Mouse (Mus musculus): ENCODE results near the gene Inpp5d. TPM values are rescaled to one million over a fixed set of nuclear protein-coding genes. Genes with fewer than 3 reads are reported as not detected.

Gene Inpp5d
- polyA plus RNA-seq, 1 experiment from 2014 or later: 3.9 TPM

DNA sequence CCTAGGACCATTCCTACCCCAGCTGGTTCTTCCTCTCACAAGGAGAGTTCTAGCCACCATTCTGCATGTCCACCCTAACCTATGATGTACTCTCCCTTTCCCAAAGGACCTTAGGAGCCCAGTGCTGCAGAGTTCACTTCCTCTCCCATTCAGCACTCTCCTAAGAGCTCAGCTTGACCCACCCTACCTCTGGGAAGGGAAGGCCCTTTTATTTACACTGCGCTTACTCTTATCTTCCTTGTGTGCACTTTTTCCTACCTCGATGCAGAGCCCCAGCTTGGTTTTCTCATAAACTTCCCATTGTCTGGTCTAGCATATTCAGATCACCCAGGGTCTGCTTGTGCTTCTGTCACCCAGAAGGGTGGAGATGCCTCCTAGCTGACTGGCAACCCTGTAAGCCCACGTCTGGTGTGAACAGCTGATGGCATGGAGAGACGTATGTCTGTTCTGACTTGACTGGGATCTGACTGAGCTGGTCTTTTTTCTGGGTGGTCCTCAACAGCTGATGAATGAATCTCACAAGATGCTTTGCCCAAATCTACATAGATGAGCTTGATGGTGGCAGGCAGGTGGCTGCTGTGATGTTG is 29.2 kb downstream of the Inpp5d start:
- H3K27me3 ChIP-seq (ENCODE audit: low read depth, poor library complexity, severe bottlenecking): no peaks in the 10 kb centered on the region
- no peaks in the 10 kb centered on the region for H3K9me3 ChIP-seq (replicated peaks)
- WGBS: 79% methylated on average over 4 of the region's 4 CpGs
- H3K4me3 ChIP-seq: no peak overlapping the region
- DNase-seq (ENCODE audit: low spot score): no peak
- peaks cover 9% of the 10 kb centered on the region; the same call in 1 of the 2 replicates for H3K4me1 ChIP-seq
- no peaks in the 10 kb centered on the region for H3K36me3 ChIP-seq
- no peak overlapping the region for H3K27ac ChIP-seq

DNA sequence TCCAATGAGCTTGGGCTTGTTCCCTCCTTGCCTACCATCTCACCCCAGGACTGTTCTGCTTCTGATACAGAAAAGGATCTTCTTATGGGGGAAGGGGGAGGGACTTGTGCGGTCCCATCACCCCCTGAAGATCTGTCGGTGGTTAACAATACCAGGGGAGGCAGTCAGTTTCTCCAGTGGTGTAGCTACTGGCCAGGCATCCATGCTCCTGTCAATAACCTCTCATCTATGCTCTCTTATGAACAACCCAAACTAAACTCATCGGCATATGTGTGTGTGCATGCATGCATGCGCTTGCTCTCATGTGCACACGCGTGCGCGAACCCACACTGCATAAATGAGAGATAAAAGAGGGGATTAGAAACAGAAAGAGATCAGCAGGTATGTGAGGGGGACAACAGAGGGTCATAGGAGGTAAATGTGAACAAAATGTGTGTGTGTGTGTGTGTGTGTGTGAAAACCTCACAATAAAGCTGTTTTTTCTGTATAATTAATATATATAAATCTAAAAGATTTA is 29.9 kb downstream of the Inpp5d start:
- no peak for DNase-seq (ENCODE audit: low spot score)
- peaks cover 9% of the 10 kb centered on the region; the same call in 1 of the 2 replicates for H3K4me1 ChIP-seq
- H3K27me3 ChIP-seq (ENCODE audit: low read depth, poor library complexity, severe bottlenecking): no peaks in the 10 kb centered on the region
- 94% methylated on average over 8 of the region's 8 CpGs for WGBS
- H3K9me3 ChIP-seq (replicated peaks): no peaks in the 10 kb centered on the region
- H3K36me3 ChIP-seq: no peaks in the 10 kb centered on the region
- no peak overlapping the region for H3K27ac ChIP-seq
- H3K4me3 ChIP-seq: no peak overlapping the region

DNA sequence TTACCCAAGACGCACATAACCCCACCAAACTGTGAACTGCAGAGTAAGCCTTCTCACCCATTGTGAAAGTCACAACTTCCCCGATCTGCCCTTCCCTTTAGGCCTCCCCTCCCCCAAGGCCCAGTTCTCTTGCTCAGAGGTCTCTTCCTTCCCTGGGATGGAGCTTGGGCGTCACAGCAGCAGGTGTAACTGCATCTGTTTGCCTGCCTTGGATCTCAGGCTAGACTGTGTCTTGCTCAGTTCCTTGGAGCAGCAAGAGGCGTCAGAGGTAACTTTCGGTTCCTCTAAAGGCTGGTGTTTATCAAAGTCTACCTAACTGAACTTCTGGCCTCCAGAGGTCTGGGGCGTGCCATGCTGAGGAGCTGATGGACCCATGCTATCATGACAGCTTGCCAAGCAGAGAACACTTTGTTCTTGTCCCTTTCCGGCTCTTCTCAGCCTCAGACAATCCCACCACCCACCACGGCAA is 30.5 kb downstream of the Inpp5d start:
- peaks cover 9% of the 10 kb centered on the region; the same call in 1 of the 2 replicates for H3K4me1 ChIP-seq
- H3K9me3 ChIP-seq (replicated peaks): no peaks in the 10 kb centered on the region
- H3K36me3 ChIP-seq: no peaks in the 10 kb centered on the region
- H3K27ac ChIP-seq: no peak overlapping the region
- no peak for DNase-seq (ENCODE audit: low spot score)
- H3K4me3 ChIP-seq: no peak overlapping the region
- no peaks in the 10 kb centered on the region for H3K27me3 ChIP-seq (ENCODE audit: low read depth, poor library complexity, severe bottlenecking)
- WGBS: 82% methylated on average over 8 of the region's 8 CpGs

GRCm38 (mm10) chr1:87651436-87651835 is 31.3 kb downstream of the Inpp5d start:
- WGBS: 88% methylated on average over 1 of the region's 1 CpGs
- H3K4me3 ChIP-seq: no peak overlapping the region
- no peak for DNase-seq (ENCODE audit: low spot score)

DNA sequence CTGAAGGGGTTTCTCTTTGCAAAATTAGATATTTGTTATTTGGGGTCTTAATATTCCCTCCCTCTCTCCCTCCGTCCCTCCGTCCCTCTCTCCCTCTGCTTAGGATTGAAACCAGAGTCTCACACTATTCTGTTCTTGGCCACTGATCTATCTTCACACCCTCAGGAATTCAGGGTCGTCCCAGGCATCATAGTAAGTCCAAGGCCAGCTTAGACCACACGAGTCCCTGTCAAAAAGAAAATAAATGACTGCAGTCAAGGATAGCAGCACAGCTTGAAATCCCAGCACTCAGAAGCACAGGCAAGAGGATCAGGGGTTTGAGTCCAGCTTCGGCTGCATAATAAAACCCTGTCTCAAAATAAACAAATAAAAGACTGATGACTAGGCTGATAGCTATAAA is 35.0 kb downstream of the Inpp5d start:
- H3K4me1 ChIP-seq: peaks cover 16% of the 10 kb centered on the region
- H3K9me3 ChIP-seq (replicated peaks): no peaks in the 10 kb centered on the region
- H3K27ac ChIP-seq: no peak overlapping the region
- no peak overlapping the region for H3K4me3 ChIP-seq
- no peaks in the 10 kb centered on the region for H3K36me3 ChIP-seq
- no peaks in the 10 kb centered on the region for H3K27me3 ChIP-seq (ENCODE audit: low read depth, poor library complexity, severe bottlenecking)
- no peak for DNase-seq (ENCODE audit: low spot score)
- WGBS: 61% methylated on average over 5 of the region's 5 CpGs

More at GRCm38 (mm10) chr1:87651436-87651835, 31.3 kb downstream of the Inpp5d start:
- no peaks in the 10 kb centered on the region for H3K27me3 ChIP-seq (ENCODE audit: low read depth, poor library complexity, severe bottlenecking)
- H3K9me3 ChIP-seq (replicated peaks): no peaks in the 10 kb centered on the region
- H3K4me1 ChIP-seq: peaks cover 9% of the 10 kb centered on the region; the same call in 1 of the 2 replicates
- no peaks in the 10 kb centered on the region for H3K36me3 ChIP-seq
- no peak overlapping the region for H3K27ac ChIP-seq

DNA sequence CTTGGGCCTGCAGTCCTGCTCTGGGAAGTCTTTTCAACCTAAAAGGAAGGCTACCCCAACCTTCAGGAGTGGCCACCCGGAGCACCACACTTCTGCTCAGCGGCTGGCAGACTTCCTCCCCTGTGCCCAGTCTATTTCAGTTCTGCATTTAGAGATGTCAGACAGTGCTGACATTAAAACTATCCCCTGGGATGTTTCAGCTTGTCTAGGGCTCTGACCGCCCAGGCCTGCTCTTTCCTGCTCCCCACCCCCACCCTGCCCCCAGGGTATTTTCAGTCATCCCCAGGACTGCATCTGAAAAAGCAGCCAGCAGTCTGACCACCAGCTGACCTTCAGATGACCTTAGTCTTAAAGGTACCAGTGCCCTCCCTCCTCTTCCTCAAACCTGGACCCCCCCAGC is 38.0 kb downstream of the Inpp5d start:
- DNase-seq (ENCODE audit: low spot score): no peak
- Histone ChIP-seq H3K9me3 (replicated peaks) (no peaks in the 10 kb centered on the region), H3K4me3 (no peak overlapping the region), H3K4me1 (peaks cover 16% of the 10 kb centered on the region), H3K27me3 (ENCODE audit: low read depth, poor library complexity, severe bottlenecking) (no peaks in the 10 kb centered on the region), H3K27ac (no peak overlapping the region), H3K36me3 (no peaks in the 10 kb centered on the region)
- 54% methylated on average over 3 of the region's 3 CpGs for WGBS

DNA sequence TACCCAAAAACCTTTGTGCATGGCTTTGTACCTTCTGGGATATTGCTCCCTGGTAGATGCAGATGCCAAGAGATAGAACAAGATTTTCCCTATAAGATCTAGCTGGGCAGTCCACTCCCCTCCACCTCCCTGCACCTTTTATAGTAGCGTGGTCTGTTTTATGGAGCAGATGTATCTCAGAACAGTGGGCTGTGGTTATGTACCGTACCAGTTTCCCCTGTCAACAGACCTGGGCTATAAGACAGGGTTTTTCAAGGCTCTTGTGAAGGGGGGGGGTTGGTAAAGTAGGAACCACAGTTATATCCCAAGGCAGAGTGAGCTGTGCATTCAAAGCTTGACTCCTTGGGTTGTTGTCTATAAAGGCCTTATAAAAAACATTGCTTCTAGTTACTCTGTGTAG is 38.4 kb downstream of the Inpp5d start:
- no peaks in the 10 kb centered on the region for H3K36me3 ChIP-seq
- no peak overlapping the region for H3K4me3 ChIP-seq
- H3K4me1 ChIP-seq: peaks cover 16% of the 10 kb centered on the region
- 76% methylated on average over 2 of the region's 2 CpGs for WGBS
- H3K27ac ChIP-seq: no peak overlapping the region
- no peaks in the 10 kb centered on the region for H3K27me3 ChIP-seq (ENCODE audit: low read depth, poor library complexity, severe bottlenecking)
- no peak for DNase-seq (ENCODE audit: low spot score)
- no peaks in the 10 kb centered on the region for H3K9me3 ChIP-seq (replicated peaks)

GRCm38 (mm10) chr1:87658937-87659617 is 39.0 kb downstream of the Inpp5d start:
- peaks cover 16% of the 10 kb centered on the region for H3K4me1 ChIP-seq
- H3K9me3 ChIP-seq (replicated peaks): no peaks in the 10 kb centered on the region
- H3K4me3 ChIP-seq: no peak overlapping the region
- H3K27ac ChIP-seq: no peak overlapping the region
- 86% methylated on average over 8 of the region's 8 CpGs for WGBS
- H3K27me3 ChIP-seq (ENCODE audit: low read depth, poor library complexity, severe bottlenecking): no peaks in the 10 kb centered on the region
- no peaks in the 10 kb centered on the region for H3K36me3 ChIP-seq
- no peak for DNase-seq (ENCODE audit: low spot score)

- no peaks in the 10 kb centered on the region for H3K9me3 ChIP-seq (replicated peaks)
- WGBS: 79% methylated on average over 4 of the region's 4 CpGs
- no peaks in the 10 kb centered on the region for H3K27me3 ChIP-seq (ENCODE audit: low read depth, poor library complexity, severe bottlenecking)
These were observed 39.5 kb downstream of the Inpp5d start for GRCm38 (mm10) chr1:87659618-87659960.

GRCm38 (mm10) chr1:87660740-87661139 is 40.6 kb downstream of the Inpp5d start:
- H3K27me3 ChIP-seq (ENCODE audit: low read depth, poor library complexity, severe bottlenecking): no peaks in the 10 kb centered on the region
- peaks cover 16% of the 10 kb centered on the region for H3K4me1 ChIP-seq
- WGBS: 100% methylated on average over 1 of the region's 1 CpGs
- H3K4me3 ChIP-seq: no peak overlapping the region
- no peaks in the 10 kb centered on the region for H3K36me3 ChIP-seq
- H3K27ac ChIP-seq: no peak overlapping the region
- H3K9me3 ChIP-seq (replicated peaks): no peaks in the 10 kb centered on the region
- no peak for DNase-seq (ENCODE audit: low spot score)

More at GRCm38 (mm10) chr1:87659618-87659960, 39.5 kb downstream of the Inpp5d start:
- Histone ChIP-seq H3K36me3 (no peaks in the 10 kb centered on the region), H3K4me1 (peaks cover 16% of the 10 kb centered on the region), H3K27ac (no peak overlapping the region), H3K4me3 (no peak overlapping the region)
- DNase-seq (ENCODE audit: low spot score): no peak

- H3K9me3 ChIP-seq (replicated peaks): no peaks in the 10 kb centered on the region
- no peaks in the 10 kb centered on the region for H3K36me3 ChIP-seq
- no peak overlapping the region for H3K27ac ChIP-seq
- H3K27me3 ChIP-seq (ENCODE audit: low read depth, poor library complexity, severe bottlenecking): no peaks in the 10 kb centered on the region
- DNase-seq (ENCODE audit: low spot score): no peak
- H3K4me1 ChIP-seq: 0 out of 2 replicates have a peak, but pooled peaks cover 4% of the 10 kb centered on the region
- 71% methylated on average over 2 of the region's 2 CpGs for WGBS
- H3K4me3 ChIP-seq: no peak overlapping the region
These were observed 43.9 kb downstream of the Inpp5d start for GRCm38 (mm10) chr1:87663992-87664391.

- Histone ChIP-seq H3K27ac (no peak overlapping the region), H3K4me3 (no peak overlapping the region), H3K4me1 (0 out of 2 replicates have a peak, but pooled peaks cover 3% of the 10 kb centered on the region), H3K9me3 (replicated peaks) (no peaks in the 10 kb centered on the region), H3K36me3 (no peaks in the 10 kb centered on the region), H3K27me3 (ENCODE audit: low read depth, poor library complexity, severe bottlenecking) (no peaks in the 10 kb centered on the region)
- 77% methylated on average over 1 of the region's 1 CpGs for WGBS
- no peak for DNase-seq (ENCODE audit: low spot score)
These were observed 46.9 kb downstream of the Inpp5d start for GRCm38 (mm10) chr1:87667006-87667405.

DNA sequence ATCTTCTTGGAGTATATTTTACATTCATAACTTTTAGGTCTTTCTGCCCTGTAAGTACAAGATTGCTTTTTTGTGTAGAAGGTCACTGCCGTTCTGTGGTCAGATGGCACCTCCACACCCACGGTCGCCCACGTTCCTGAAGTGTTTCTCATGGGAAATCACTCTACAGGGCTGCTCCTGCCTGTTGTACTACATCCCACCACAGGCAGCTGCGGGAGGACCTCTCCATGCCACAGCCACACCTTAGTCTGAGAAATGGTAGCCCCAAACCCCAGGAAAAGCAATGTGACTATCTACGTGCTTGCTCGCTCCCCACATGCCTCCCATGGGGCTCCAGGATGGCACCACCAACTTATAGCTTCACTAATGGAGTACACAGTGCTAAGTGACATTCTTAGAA is 48.2 kb downstream of the Inpp5d start:
- Histone ChIP-seq H3K27me3 (ENCODE audit: low read depth, poor library complexity, severe bottlenecking) (no peaks in the 10 kb centered on the region), H3K4me1 (0 out of 2 replicates have a peak, but pooled peaks cover 3% of the 10 kb centered on the region), H3K36me3 (no peaks in the 10 kb centered on the region), H3K27ac (no peak overlapping the region), H3K4me3 (no peak overlapping the region), H3K9me3 (replicated peaks) (no peaks in the 10 kb centered on the region)
- no peak for DNase-seq (ENCODE audit: low spot score)
- WGBS: 89% methylated on average over 7 of the region's 7 CpGs
